Mouse (Mus musculus): ENCODE measurements at regions not wholly inside any gene's neighbourhood (a gene's known extent, or its start where the extent isn't known, plus 50 kb on each side); places are given as distances from the start of the nearest gene placed in this dataset.

GRCm38 (mm10) chr7:34480771-34481170, 87.7 kb upstream of the Lsm14a start:
- TF ChIP-seq MAFK (IDR thresholded peaks at IDR 0.05; ENCODE audit: insufficient read depth, low read depth, low read length) (no peak), ZNF384 (IDR thresholded peaks at IDR 0.05; ENCODE audit: low read depth, low read length) (no peak), CHD2 (IDR thresholded peaks at IDR 0.05; ENCODE audit: low read depth, low read length) (no peak), HCFC1 (IDR thresholded peaks at IDR 0.05; ENCODE audit: borderline replicate concordance, insufficient read depth, low read length) (no peak), ZC3H11A (IDR thresholded peaks at IDR 0.05; ENCODE audit: borderline replicate concordance, low read depth, low read length) (no peak)
